Mouse (Mus musculus): ENCODE measurements around the gene Atg101. TPM values are rescaled to one million over a fixed set of nuclear protein-coding genes. Genes with fewer than 3 reads are reported as not detected.
"Not testable (repeated sequence)": the region's sequence is repeated elsewhere in the genome, so short reads cannot be mapped to it uniquely, and the experiment has no call there.

The Atg101 gene
- polyA plus RNA-seq, 1 experiment from 2014 or later: 84.3 TPM

DNA sequence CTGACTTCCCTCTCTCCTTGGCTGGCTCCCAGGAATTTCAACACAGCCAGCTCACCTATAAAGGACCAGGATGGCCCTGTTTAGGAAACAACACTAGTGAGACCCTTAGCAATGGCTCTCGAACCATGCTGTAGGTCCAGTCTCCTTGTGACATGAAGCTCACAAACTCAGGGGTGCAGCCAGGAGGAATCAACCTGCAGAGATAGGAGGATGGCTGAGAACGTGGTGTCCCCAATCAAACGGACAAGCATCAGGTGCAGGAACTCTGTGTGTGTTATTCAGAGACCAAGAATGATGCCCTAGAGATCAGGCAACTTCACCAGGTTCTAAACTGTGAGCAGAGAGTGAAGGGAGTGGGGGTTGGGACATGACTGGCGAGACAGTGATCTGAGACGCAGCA, 38.0 kb downstream of the Atg101 start:
- H3K27ac ChIP-seq: no peak overlapping the region
- no peak overlapping the region for H3K4me3 ChIP-seq
- H3K36me3 ChIP-seq (replicated peaks): no peaks in the 10 kb centered on the region
- no peak overlapping the region for H3K9ac ChIP-seq
- H3K4me1 ChIP-seq: no peaks in the 10 kb centered on the region
- no peaks in the 10 kb centered on the region for H3K9me3 ChIP-seq
- WGBS: 81% methylated on average over 5 of the region's 5 CpGs
- H3K27me3 ChIP-seq (replicated peaks): no peaks in the 10 kb centered on the region
- H3K4me2 ChIP-seq: no peak overlapping the region
- ATAC-seq (replicated peaks): no peak

DNA sequence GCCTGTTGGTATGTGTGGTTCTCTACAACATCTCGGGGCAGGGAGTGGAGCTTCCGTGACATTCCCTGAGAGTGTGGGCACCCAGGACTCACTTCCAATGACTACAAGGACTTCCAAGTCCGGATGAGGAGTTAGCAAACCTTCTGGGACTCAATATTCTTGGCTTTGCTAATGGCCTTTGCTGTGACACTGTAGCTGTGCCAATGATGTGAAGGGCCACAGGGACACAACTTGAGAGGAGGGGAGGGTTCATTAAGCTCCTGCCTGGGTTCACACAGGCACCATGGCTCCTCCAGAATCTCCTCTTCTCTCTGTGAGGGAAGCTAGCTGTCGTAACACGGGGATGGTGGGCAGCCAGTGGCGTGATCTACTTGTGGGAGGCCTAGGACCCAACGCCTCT, 38.6 kb downstream of the Atg101 start:
- ATAC-seq (replicated peaks): no peak
- no peaks in the 10 kb centered on the region for H3K9me3 ChIP-seq
- WGBS: 88% methylated on average over 7 of the region's 7 CpGs
- no peaks in the 10 kb centered on the region for H3K27me3 ChIP-seq (replicated peaks)
- H3K9ac ChIP-seq: no peak overlapping the region
- H3K27ac ChIP-seq: no peak overlapping the region
- H3K4me3 ChIP-seq: no peak overlapping the region
- no peaks in the 10 kb centered on the region for H3K4me1 ChIP-seq
- H3K36me3 ChIP-seq (replicated peaks): no peaks in the 10 kb centered on the region
- no peak overlapping the region for H3K4me2 ChIP-seq

DNA sequence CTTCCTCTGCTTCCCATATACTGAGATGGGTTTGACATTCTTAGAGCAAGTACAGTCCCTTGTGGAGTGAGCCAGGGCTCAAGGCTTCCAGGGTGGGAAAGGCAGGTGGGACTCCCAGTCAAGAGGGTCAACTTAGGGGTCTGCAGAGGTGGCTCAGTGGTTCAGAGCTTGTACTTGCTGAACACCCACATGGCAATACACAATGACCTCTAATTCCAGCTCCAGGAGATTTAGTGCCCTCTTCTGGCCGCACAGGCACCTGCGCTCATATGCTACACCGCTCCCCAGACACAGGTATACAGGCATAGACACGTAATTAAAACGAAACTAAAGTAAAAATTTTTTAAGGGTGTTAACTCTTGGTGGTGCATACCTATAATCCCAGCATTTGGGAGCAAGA, 39.4 kb downstream of the Atg101 start:
- no peak overlapping the region for H3K4me2 ChIP-seq
- H3K9ac ChIP-seq: no peak overlapping the region
- H3K27ac ChIP-seq: no peak overlapping the region
- no peaks in the 10 kb centered on the region for H3K9me3 ChIP-seq
- no peak for ATAC-seq (replicated peaks)
- H3K4me3 ChIP-seq: no peak overlapping the region
- no peaks in the 10 kb centered on the region for H3K4me1 ChIP-seq
- no peaks in the 10 kb centered on the region for H3K27me3 ChIP-seq (replicated peaks)
- H3K36me3 ChIP-seq (replicated peaks): no peaks in the 10 kb centered on the region
- WGBS: 92% methylated on average over 5 of the region's 5 CpGs

DNA sequence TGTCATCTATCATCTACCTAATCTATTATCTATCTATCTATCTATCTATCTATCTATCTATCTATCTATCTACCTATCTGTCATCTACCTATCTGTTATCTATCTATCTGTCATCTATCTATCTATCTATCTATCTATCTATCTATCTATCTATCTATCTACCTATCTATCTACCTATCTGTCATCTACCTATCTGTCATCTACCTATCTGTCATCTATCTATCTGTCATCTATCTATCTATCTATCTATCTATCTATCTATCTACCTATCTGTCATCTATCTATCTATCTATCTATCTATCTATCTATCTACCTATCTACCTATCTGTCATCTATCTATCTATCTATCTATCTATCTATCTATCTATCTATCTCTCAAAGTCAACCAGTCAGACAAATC, 40.3 kb downstream of the Atg101 start:
- not testable (repeated sequence) for H3K9me3 ChIP-seq; H3K9ac ChIP-seq; H3K4me3 ChIP-seq; H3K27me3 ChIP-seq (replicated peaks); ATAC-seq (replicated peaks); H3K4me1 ChIP-seq; H3K4me2 ChIP-seq; H3K27ac ChIP-seq; H3K36me3 ChIP-seq (replicated peaks)

DNA sequence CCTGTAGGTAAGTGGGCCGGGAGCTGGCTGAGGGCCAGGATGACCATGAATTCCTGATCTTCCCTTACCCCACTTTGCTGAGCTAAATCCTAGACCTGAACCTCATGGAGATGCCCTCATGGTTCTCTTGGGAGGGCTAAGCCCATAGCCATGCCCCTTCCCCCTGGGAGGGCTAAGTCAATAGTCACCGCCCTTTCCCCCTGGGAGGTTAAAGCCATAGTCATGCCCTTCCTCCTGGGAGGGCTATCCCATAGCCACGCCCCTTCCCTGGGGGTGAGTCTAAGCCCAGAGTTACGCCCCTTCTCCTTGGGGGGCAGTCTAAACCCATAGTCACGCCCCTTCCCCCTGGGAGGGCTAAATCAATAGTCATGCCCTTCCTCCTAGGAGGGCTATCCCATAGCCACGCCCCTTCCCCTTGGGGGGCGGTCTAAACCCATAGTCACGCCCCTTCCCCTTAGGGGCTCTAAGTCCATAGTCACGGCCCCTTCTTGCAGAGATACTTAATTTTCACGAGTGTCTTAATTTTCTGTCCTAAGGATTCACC, 42.0 kb downstream of the Atg101 start:
- WGBS: 41% methylated on average over 10 of the region's 10 CpGs

DNA sequence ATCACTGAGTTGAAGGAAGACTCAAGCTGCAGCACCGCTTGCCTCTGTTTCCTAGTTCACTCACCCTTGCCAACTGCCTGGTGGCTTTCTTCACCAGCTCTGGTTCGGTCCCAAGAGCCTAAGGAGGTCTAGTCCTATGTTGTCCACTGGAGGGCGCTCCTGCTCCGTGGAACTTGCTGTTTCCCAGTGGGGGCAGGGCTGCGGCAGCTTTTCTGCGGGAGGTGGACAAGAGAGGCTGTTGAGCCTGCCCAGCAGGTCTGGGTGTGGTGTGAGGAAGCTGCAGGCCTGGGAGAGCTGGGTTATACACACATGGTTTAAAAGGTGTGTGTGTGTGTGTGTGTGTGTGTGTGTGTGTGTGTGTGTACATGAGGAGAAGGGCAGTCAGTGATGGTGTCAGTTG, 43.2 kb downstream of the Atg101 start:
- H3K4me1 ChIP-seq: no peaks in the 10 kb centered on the region

More for the DNA sequence above, 42.0 kb downstream of the Atg101 start:
- Histone ChIP-seq H3K4me1 (no peaks in the 10 kb centered on the region), H3K4me3 (no peak overlapping the region), H3K4me2 (no peak overlapping the region), H3K9me3 (no peaks in the 10 kb centered on the region), H3K27me3 (replicated peaks) (no peaks in the 10 kb centered on the region), H3K27ac (no peak overlapping the region), H3K9ac (no peak overlapping the region), H3K36me3 (replicated peaks) (no peaks in the 10 kb centered on the region)
- no peak for ATAC-seq (replicated peaks)

DNA sequence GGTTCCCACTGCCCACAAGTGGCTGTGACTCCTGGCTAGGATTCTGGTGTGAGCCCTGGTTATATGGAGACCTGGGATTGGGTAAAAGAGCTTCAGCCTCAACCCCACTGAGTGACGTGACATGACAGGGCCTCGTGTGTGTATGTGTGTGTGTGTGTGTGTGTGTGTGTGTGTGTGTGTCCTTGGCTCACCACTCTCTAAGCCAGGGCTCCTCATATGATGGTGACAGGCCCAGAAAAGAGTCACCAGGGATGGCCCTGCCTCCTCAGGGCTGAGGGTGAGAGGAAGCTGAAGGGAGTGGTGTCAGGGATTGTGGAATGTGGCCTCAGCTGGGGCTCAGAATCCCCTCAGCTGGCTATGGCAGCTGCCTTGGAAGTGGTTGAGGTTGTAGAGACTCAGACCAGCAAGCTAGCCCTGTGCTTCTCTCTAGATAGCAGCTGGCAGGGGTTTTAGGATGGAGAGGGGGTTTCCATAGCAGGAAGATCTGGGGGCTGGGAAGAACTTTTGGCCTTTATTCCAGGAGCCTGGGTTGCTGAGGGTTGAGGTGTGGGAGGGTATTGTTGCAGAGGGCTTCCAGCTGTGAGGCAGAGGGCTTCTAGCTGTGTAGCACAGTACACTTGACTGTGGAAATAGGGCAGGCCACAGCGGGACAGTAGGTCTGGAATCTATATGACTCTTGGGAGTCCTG, 44.9 kb downstream of the Atg101 start:
- H3K9me3 ChIP-seq: no peaks in the 10 kb centered on the region
- no peak for ATAC-seq (replicated peaks)

More for the DNA sequence above, 43.2 kb downstream of the Atg101 start:
- ATAC-seq (replicated peaks): no peak; the same call in 1 of the 2 replicates
- 4% methylated on average over 6 of the region's 6 CpGs for WGBS
- Histone ChIP-seq H3K36me3 (replicated peaks) (no peaks in the 10 kb centered on the region), H3K9ac (no peak overlapping the region), H3K9me3 (no peaks in the 10 kb centered on the region), H3K27ac (no peak overlapping the region), H3K27me3 (replicated peaks) (no peaks in the 10 kb centered on the region), H3K4me3 (no peak overlapping the region), H3K4me2 (no peak overlapping the region)

DNA sequence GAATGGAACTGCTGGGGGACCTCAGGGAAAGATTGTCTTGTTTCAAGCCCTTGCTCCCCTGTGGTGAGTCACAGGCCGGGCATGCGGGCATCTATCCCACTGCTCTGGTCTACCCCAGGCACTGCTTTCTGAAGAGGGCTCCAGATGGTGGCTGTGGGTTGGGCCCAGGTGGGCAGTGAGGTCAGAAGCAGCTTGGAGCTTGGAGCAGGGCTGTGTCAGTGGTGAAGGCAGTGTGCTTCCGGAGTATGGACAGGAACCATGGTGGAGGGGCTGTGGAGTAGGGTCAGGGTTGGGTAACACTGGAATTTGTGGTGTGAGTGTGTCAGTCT, 45.5 kb downstream of the Atg101 start:
- H3K9me3 ChIP-seq: no peaks in the 10 kb centered on the region
- ATAC-seq (replicated peaks): no peak
- H3K36me3 ChIP-seq (replicated peaks): no peaks in the 10 kb centered on the region
- H3K4me3 ChIP-seq: no peak overlapping the region
- H3K4me2 ChIP-seq: no peak overlapping the region
- no peaks in the 10 kb centered on the region for H3K4me1 ChIP-seq
- H3K27me3 ChIP-seq (replicated peaks): no peaks in the 10 kb centered on the region
- WGBS: 58% methylated on average over 3 of the region's 3 CpGs
- H3K27ac ChIP-seq: no peak overlapping the region
- no peak overlapping the region for H3K9ac ChIP-seq

More for the DNA sequence above, 44.9 kb downstream of the Atg101 start:
- no peak overlapping the region for H3K9ac ChIP-seq
- H3K4me2 ChIP-seq: no peak overlapping the region
- H3K4me1 ChIP-seq: no peaks in the 10 kb centered on the region
- no peaks in the 10 kb centered on the region for H3K27me3 ChIP-seq (replicated peaks)
- no peak overlapping the region for H3K27ac ChIP-seq
- WGBS: 61% methylated on average over 3 of the region's 3 CpGs
- H3K4me3 ChIP-seq: no peak overlapping the region
- no peaks in the 10 kb centered on the region for H3K36me3 ChIP-seq (replicated peaks)

DNA sequence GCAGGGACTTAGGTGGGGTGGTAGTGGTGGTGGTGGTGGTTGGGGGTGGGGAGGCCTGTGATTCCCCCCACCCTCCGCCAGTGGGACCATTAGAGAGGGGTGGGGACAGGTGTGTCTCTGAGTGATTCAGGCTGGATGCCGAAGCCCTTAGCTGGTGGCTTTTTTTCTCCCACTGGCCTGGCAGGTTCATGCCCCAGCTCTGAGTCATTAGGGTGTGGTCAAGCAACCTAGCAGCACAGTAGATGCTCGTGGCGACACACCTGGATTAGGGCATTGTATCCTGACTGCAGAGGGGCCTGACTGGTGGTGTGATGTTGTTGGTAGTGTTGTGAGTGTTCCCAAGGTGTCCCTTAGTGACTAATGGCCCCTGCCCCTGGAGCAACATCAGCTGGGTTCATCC, 47.0 kb downstream of the Atg101 start:
- WGBS: 79% methylated on average over 4 of the region's 4 CpGs

DNA sequence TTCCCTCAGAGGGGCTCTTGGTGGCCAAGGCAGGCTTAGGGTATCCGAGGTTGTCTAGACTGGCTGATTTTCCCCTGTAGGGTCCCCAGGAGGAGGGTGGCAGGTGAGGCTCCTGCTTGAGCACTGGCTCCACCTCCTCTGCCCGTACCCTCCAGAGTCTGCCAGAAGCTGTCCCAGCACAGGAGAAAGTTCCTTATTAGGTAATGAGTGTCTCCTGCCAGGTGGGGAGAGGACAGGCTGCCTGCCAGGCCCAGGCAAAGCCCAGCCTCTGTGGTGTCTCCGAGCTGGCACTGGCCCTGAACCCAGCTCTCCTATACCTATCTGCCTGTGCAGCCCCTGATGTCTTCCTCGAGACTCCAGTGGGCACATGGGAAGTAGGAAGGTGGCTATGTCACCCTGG, 48.3 kb downstream of the Atg101 start:
- Histone ChIP-seq H3K27ac (no peak overlapping the region), H3K9ac (no peak overlapping the region), H3K4me2 (no peak overlapping the region), H3K36me3 (replicated peaks) (no peaks in the 10 kb centered on the region), H3K9me3 (no peaks in the 10 kb centered on the region), H3K27me3 (replicated peaks) (no peaks in the 10 kb centered on the region), H3K4me3 (no peak overlapping the region), H3K4me1 (no peaks in the 10 kb centered on the region)
- WGBS: 71% methylated on average over 4 of the region's 4 CpGs
- no peak for ATAC-seq (replicated peaks)

More for the DNA sequence above, 47.0 kb downstream of the Atg101 start:
- Histone ChIP-seq H3K27me3 (replicated peaks) (no peaks in the 10 kb centered on the region), H3K9ac (no peak overlapping the region), H3K27ac (no peak overlapping the region), H3K4me2 (no peak overlapping the region), H3K9me3 (no peaks in the 10 kb centered on the region), H3K36me3 (replicated peaks) (no peaks in the 10 kb centered on the region), H3K4me3 (no peak overlapping the region), H3K4me1 (no peaks in the 10 kb centered on the region)
- no peak for ATAC-seq (replicated peaks)

DNA sequence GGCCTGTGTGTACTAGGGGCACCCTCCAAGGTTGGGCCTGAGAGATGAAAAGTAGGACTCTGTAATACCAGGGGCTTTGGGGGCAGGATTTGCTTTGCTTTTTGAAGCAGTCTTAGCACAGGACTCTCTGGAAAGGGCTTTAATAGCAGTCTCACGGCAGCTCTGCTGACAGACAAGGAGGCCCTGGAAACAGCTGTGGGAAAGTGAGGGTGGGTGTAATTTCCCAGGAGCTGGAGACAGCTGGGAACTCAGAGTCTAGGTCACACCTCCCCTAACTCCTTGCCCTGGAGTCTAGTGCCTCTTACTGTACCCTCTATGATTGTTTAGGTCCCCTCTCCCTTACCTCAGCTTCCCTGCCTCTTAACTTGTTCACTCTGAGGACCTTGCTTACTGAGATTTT, 49.1 kb downstream of the Atg101 start:
- WGBS: 47% methylated on average over 1 of the region's 1 CpGs
- H3K27ac ChIP-seq: no peak overlapping the region
- no peak overlapping the region for H3K9ac ChIP-seq
- H3K27me3 ChIP-seq (replicated peaks): no peaks in the 10 kb centered on the region
- H3K36me3 ChIP-seq (replicated peaks): no peaks in the 10 kb centered on the region
- no peak overlapping the region for H3K4me2 ChIP-seq
- H3K4me3 ChIP-seq: no peak overlapping the region
- no peaks in the 10 kb centered on the region for H3K9me3 ChIP-seq
- ATAC-seq (replicated peaks): no peak
- no peaks in the 10 kb centered on the region for H3K4me1 ChIP-seq

DNA sequence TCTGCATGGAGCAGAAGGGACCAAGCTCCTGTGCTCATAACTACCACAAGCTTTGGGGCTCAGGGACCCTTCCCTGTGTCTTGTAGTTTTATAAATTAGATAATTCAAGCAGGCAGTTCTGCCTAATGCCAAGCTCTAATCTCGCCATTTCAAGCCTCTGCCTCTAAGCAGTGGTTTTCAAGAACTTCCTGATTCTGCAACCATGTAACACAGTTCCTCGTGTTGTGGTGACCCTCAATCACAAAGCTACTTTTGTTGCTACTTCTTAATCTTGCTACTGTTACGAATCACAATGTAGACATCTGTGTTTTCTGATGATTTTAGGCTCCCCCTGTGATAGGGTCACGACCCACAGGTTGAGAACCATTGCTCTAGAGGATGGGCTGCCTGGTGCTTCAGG, 49.6 kb downstream of the Atg101 start:
- 62% methylated on average over 4 of the region's 4 CpGs for WGBS
- H3K36me3 ChIP-seq (replicated peaks): no peaks in the 10 kb centered on the region
- no peak overlapping the region for H3K27ac ChIP-seq
- H3K4me3 ChIP-seq: no peak overlapping the region
- H3K27me3 ChIP-seq (replicated peaks): 0 out of 2 replicates have a peak, but pooled peaks cover 3% of the 10 kb centered on the region
- H3K4me2 ChIP-seq: no peak overlapping the region
- no peaks in the 10 kb centered on the region for H3K4me1 ChIP-seq
- no peaks in the 10 kb centered on the region for H3K9me3 ChIP-seq
- ATAC-seq (replicated peaks): no peak
- no peak overlapping the region for H3K9ac ChIP-seq

DNA sequence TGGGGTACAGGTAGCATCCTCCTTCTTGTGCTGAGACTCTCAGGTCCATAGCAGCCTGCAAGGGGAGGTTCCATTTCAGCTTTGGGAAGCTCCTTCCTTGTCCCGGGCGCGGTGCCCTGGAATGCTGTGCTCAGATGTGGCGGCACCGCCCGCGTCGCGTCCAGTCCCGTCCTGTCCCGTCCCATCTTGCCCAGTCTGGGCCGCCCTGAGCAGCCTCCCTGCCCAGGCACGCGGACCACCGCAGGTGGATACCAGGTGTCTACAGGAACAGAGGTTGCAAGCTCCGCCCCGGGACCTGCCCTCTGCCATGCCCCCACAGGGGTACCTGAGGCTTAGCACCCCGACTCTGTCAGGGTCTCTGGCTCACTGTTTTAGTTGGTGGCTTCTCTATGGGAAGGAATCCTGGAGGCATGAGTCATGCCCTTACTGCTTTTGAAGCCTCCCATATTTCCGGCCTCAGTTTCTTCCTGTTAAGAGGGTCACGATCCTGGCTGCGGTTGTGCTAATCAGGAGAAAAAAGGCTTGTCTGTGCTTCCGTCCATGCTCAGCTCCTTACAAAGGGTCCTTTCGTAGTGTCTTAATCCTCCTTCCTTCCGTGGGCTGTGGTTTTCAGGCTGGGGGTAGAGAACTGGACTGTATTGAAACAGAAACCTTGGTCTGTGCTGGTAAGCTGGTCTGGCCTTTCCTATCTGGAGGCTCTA, 52.6 kb downstream of the Atg101 start:
- no peak overlapping the region for H3K27ac ChIP-seq
- no peak overlapping the region for H3K9ac ChIP-seq
- whole genome bisulfite sequencing: 58% methylated on average over 24 of the region's 24 CpGs
- no peaks in the 10 kb centered on the region for H3K4me1 ChIP-seq
- no peak for ATAC-seq (replicated peaks)
- no peaks in the 10 kb centered on the region for H3K9me3 ChIP-seq
- H3K4me2 ChIP-seq: no peak overlapping the region
- 0 out of 2 replicates have a peak, but pooled peaks cover 4% of the 10 kb centered on the region for H3K27me3 ChIP-seq (replicated peaks)
- H3K4me3 ChIP-seq: no peak overlapping the region
- H3K36me3 ChIP-seq (replicated peaks): no peaks in the 10 kb centered on the region
